Mouse (Mus musculus) neutrophil, adult 5-6 weeks (primary cell): ENCODE measurements around the gene Ryr3. TPM values are rescaled to one million over a fixed set of nuclear protein-coding genes. Genes with fewer than 3 reads are reported as not detected.
"Not testable (repeated sequence)": the region's sequence is repeated elsewhere in the genome, so short reads cannot be mapped to it uniquely, and the experiment has no call there.

Source experiments
- ATAC-seq: fragments of 151-379, 151-347 bp; 2 replicates; pipeline ENCODE4 v1.8.0; 2017; ENCODE audit warnings: mild to moderate bottlenecking, moderate TSS enrichment; ENCODE audit not compliant: insufficient number of reproducible peaks, poor library complexity, low FRiP score, severe bottlenecking; ENCODE audit errors: extremely low read depth
- total RNA-seq: library from RNA; stranded (forward); fragments of 200-1000 nt; gene quantifications from 2 replicates; pipeline ENCODE4 v1.2.3, GENCODE M21; 2017

Ryr3 gene
- total RNA-seq, 1 experiment from 2014 or later, result under 0.01 TPM

DNA sequence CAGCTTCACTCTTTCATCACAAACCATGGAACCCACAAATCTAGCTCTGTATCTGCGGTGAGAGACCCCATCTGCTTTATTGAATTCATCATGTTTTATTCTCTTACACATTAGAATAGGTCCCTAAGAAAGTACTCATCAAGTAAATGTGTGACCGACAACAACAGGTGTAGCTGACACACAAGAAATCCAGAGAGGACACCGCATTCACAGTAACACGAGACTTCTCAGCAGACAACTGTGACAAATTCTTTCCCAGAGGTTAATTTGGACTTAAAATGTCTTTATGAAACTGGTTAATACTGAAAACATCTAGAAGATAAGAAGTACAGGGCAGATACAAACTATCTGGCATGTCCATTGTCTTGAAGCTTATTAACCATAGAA lies 101.0 kb downstream of the Ryr3 start:
- ATAC-seq, result no peak

DNA sequence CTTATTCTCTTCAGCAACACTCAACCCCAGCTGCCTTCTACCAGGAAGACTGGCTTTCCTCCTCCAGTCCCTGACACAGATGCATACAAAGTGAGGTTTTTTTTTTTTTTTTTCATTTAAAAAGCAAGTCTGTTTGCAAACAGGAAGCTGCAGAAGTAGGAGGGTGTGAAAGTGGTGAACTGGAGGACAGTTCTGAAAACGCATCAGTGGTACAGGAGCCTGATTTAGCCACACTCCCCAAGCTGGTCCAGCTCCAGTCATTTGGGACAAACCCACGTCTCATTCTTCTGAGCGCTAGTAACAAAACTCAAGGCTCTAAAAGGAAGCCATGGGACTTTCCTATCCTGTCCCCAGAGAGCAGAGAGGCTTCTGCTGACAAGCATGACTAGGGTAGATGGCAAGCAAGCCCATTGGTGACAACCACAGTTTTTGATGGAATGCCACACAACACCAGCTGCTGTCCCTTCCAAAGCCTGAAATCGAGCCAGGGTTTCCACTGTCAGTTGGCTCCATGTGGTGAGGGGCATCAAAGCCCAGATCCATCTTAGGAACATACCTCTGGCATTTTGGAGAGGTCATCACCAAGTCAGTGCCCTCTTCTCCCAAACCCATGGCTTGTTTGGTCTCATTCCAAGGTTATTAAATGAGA lies 101.5 kb downstream of the Ryr3 start:
- ATAC-seq, result no peak

DNA sequence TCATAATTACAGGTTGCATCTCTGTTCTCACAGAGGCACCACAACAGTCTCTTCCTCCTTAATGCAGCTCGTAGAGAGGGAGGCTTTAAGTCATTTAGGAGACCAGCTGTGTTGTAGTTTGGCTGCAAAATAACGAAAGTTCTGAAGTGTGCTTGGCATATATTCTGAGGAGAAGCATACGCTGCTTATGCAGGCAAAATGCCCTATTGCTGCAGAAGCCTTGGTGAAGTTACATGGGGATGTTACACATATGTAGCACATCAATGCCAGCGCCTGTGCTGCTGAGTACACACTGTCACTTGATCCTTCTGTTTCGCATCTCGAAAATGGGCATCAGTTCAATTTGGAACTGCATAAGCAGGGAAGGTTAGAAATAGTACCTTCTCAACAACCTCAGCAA lies 112.3 kb downstream of the Ryr3 start:
- no peak for ATAC-seq

DNA sequence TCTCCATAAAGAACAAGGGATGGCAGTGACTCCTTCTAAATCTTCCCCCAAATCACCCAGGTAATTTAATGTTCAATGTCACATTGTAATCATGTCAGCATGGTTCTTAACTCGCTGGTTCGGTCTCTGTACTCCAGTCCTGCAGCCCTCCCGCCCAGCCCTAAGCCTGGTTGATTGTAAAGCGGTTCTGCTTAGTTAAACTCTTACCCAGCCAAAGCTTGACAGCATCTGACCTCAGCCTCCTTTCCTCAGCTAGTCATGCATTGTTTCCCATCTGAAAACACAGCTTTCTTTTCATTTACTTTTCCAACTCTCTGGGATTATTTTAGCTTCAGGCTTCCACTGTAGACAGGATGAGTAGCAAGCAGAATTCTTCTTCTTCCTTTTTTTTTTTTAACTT lies 121.7 kb downstream of the Ryr3 start:
- no peak for ATAC-seq

- no peak for ATAC-seq
Measured at GRCm38 (mm10) chr2:113094088-113094487, 122.8 kb downstream of the Ryr3 start.

DNA sequence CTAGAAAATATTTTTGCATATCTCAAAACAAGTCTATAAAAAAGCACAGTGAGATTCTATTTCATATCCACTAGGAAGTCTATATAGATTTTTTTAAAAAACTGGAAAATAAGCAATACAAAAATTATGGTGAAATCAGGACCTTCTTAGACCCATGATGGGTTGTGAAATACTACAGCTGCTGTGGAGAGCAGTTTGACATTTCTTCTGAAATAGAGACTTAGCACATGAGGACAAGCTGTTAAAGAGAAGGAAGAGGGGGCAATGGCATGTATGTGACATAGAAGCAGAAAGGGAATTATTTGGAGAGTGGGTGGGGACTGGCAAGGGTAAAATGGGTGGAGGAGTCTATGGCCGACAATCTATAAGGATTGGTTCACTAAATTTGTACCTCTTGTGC lies 124.1 kb downstream of the Ryr3 start:
- no peak for ATAC-seq

- not testable (repeated sequence) for ATAC-seq
Measured at GRCm38 (mm10) chr2:113091316-113091715, 125.6 kb downstream of the Ryr3 start.

DNA sequence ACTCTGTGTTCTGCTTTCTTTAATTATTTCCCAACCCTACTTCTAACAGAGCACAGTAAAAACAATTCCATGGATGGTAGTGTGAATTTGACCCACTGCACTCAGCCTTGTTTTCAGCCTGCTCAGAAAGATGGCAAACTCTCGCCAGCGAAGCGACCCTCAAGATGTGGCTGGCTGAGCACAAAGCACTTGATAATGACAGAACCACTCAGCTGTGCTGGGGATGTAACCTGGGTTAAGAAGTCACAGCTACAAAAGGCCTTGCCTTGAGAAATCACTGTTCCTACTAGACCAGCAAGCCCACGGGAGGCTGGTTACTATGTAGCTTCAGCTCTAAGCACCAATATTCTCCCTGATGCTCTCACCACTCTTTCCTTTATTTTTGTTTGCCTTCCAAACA lies 140.5 kb downstream of the Ryr3 start:
- ATAC-seq, result no peak

GRCm38 (mm10) chr2:113059367-113059766 lies 157.5 kb downstream of the Ryr3 start:
- no peak for ATAC-seq

DNA sequence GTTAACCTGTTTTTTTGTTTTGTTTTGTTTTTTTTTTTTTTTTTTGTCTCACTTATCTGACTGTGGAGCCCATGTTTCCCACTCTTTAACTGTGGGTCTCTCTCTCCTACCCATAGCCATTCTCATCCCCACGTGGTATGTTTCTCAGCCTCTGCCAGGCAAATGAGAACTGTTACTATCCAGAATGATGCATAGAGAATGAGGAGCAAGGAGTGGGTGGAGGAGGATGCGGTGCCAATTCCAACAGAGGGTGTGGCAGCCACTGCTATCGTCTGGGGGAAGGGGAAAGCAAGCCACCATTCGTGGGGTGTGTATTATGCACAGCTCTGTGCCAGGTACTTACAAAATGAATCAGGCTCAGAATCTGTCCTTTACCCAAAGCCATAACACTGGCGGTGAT lies 158.0 kb downstream of the Ryr3 start:
- ATAC-seq, result no peak

- no peak for ATAC-seq
Measured at GRCm38 (mm10) chr2:113058116-113058515, 158.8 kb downstream of the Ryr3 start.

DNA sequence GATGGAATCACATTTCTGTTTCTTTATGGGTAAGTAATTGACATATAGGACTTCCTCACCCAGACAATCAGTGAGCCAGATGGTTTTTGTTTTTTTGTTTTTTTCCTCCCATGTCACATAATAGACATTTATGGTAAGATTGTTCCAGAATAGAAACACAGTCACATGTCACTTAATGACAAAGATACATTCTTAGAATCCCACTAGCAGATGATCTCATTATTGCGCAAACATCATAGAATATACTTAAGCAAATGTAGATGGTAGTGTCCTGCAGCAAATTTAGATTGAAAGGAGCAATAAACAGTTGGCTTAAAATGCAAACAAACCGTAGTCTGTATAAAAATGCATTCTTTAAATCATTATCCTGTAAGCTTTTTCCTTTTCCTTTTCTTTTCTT lies 161.3 kb downstream of the Ryr3 start:
- no peak for ATAC-seq

DNA sequence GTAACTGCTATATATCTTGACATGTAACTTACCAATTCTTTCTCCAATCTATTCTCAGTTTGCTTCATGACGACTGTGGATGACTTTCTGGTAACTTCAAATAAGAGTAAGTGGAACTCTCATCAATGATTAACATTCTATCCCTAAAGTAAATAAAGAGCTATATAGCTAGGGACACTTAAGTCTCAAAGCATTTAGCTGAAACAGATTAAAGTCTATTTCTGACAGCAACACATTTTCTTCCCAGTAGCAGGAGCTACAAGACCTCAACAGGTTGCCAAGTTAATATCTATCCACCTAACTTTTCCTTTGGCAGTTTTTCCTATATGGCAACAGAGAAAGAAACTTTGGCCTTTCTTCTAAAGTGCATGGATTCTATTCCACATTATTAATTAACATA lies 167.1 kb downstream of the Ryr3 start:
- ATAC-seq, result no peak

DNA sequence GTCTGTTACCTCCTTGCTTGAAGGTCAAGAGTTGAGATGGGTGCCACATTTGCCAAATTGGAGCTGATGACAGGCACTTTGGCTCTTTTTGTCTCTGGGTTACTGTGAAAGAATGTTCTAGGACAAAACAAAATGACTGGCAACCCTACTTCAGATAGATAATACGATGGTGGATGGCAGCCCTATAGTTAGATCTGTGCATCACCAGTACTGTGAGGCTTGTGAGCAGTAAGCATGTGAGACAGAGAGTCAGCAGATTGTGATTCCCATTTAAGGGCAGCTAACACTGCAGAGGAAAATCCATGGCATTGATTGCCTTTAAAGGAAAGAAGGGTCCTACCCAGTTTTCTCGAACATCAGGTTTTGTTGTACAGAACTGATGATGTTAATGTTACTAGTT lies 180.3 kb downstream of the Ryr3 start:
- ATAC-seq, result no peak

DNA sequence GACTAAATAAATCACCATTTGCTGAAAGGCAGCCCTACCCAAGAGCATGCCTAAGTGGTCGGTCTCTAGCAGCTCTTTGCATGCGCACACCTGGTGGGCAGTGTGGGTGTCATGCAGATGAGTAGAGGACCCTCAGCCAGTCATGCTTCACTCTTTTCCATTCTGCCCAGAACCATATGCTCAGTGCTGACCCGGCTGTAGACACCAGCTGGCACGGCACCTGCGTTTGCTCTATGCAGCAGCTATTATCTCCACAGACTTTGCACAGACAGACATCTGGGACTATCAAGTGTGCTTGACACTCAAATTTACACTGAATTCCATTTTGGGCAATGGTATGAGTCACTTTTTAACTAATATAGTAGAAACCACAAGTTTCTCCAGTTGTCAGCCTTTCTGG lies 186.2 kb downstream of the Ryr3 start:
- ATAC-seq, result no peak

DNA sequence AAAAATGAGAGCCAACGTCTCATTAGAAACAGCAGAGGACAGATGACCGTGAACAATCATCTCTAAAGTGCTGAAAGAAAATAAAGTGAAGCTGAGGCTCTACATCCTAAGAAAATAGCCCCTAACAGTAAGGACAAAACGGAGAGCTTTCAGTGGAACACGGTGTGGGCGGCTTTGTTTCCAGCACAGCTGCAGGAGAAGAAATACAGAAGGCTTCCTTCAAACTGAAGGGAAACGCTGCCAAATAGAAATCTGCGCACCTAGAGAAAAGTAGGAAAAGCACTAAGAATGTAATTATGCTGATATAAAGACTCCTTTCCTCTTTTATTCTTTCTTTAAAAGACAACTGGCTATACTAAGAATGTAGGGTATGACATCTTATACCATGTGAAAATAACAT lies 197.0 kb downstream of the Ryr3 start:
- no peak for ATAC-seq

DNA sequence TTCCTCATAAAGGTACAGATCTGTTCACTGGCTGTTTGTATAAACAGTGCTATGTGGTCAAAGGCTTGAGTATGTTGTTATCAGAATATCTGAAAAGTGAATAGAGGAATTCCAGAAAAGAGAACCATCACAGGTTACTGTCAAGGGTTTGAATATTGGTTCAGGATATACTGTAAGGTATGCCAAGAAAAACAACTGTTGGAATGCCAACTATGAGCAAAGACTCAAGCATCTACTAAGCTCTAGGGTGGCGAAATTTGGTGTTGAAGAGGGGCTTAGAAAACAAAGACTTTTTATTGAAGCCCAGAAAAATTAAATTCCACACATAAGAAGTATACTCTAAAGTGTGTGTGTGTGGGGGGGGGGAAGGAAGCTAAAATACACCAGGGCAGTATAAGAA lies 198.6 kb downstream of the Ryr3 start:
- no peak for ATAC-seq

DNA sequence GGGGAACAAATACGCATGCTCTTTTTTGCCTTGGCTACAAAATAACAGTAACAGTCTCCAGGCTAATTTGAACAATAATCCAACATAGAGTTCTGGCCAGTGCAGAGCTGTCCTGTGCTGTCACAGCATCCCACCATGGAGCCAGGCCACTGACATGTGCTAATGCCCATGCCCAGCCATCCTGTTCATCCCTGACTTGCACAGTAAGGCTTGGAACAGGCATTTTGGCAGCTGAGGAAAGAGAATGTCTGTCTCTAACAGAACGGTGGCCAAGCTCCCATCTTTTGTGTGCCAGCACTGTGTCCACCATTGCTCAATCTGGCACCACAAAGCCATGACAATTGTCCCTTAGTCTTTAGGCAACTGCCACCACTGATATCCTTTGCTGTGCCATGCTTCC lies 200.7 kb downstream of the Ryr3 start:
- no peak for ATAC-seq

DNA sequence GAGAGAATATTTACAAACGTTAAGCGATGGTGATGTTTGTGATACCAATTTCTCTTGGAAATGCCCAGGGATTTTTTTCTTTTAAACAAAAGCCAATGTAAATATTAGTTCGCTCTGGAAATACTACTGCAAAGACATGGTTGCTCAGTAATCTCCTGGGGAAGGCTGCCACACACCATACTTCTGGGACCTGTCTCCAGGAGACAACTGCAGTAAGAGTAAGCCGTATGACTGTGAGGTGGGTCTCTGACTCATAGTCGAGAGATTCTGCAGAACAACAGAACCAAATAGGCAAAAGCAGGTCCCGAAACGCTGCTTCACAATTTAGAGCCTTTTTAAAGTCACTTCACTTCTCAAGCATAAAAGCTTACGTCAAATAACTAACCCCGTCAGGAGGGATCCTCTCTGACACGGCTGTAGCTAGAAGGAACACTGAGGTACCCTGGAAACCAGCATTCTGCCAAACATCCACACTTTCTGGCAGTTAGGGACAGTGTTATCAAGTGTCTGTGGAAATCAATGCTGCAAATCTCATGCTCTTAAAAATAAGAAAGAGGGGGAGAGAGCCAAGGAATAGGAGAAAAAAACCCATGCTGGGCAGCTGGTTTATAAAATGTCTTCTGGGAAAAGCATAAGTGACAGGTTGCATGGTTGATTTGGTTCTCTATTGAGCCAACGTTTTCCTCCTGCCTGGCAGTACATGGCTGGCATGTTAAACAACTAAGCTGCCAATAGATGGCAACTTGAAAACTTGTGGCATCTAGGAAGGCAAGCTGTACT lies 207.7 kb downstream of the Ryr3 start:
- ATAC-seq, result no peak

DNA sequence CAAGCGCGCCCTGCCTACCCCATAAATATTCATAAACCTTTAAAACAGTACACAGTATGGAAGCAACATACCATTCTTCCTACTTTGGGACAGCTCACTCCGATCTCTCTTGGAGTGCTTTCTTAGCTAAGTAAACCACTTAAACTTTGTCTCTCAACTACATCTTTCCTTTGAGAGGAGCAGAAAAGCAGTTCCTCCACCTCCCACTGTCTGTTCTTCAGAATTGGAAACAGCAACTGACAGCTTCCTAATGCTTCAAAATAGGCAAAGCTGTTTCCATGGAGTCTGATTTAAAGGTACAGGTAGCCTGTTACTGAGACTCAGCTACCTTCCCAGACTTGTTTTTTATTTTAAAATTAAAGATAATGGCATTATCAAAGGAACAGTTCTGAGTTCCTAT lies 218.4 kb downstream of the Ryr3 start:
- ATAC-seq, result no peak
